Mouse (Mus musculus) urinary bladder, postnatal 4 days (tissue): ENCODE measurements around the gene Olfr983.

ENCODE experiments used
- DNase-seq, 2 experiments: peaks; one replicate each; pipeline ENCODE4 v3.0.0; 2021 to 2022; ENCODE audit warnings: low spot score in 2 of 2

The Olfr983 gene

GRCm38 (mm10) chr9:40093495-40093894 is at the start of gene Olfr983:
Olfr983 (minus strand) TSS chr9:40093595.
- no peak for DNase-seq

- no peak for DNase-seq
These were observed 48.1 kb upstream of the Olfr983 start for GRCm38 (mm10) chr9:40141544-40141943.

- DNase-seq, result no peak
These were observed 46.1 kb upstream of the Olfr983 start for GRCm38 (mm10) chr9:40139484-40139883.

GRCm38 (mm10) chr9:40136987-40137688 is 43.7 kb upstream of the Olfr983 start:
- DNase-seq, result no peak

- no peak for DNase-seq
These were observed 37.2 kb upstream of the Olfr983 start for GRCm38 (mm10) chr9:40130556-40130955.

GRCm38 (mm10) chr9:40130084-40130483 is 36.7 kb upstream of the Olfr983 start, which contains the start of gene Olfr985:
Olfr985 (minus strand) TSS chr9:40130184.
- DNase-seq, result no peak

- no peak for DNase-seq
These were observed 23.9 kb upstream of the Olfr983 start for GRCm38 (mm10) chr9:40117287-40117659.

GRCm38 (mm10) chr9:40116645-40117286 is 23.4 kb upstream of the Olfr983 start:
- DNase-seq, result peak; percentile 63 to 69

- DNase-seq, result no peak
These were observed 20.7 kb upstream of the Olfr983 start, which contains the start of gene Olfr984 for GRCm38 (mm10) chr9:40114106-40114505. Olfr984 (minus strand) TSS chr9:40114206.

- DNase-seq, result no peak
These were observed 1.4 kb upstream of the Olfr983 start for GRCm38 (mm10) chr9:40094769-40095168.

- DNase-seq, result no peak
These were observed 19.9 kb downstream of the Olfr983 start, which contains the start of gene Olfr982 for GRCm38 (mm10) chr9:40073529-40073928. Olfr982 (plus strand) TSS chr9:40073829.

- no peak for DNase-seq
These were observed 43.3 kb downstream of the Olfr983 start for GRCm38 (mm10) chr9:40050138-40050537.
